8 mouse cellular contexts compared by ENCODE assay signal in the genomic region with DNA sequence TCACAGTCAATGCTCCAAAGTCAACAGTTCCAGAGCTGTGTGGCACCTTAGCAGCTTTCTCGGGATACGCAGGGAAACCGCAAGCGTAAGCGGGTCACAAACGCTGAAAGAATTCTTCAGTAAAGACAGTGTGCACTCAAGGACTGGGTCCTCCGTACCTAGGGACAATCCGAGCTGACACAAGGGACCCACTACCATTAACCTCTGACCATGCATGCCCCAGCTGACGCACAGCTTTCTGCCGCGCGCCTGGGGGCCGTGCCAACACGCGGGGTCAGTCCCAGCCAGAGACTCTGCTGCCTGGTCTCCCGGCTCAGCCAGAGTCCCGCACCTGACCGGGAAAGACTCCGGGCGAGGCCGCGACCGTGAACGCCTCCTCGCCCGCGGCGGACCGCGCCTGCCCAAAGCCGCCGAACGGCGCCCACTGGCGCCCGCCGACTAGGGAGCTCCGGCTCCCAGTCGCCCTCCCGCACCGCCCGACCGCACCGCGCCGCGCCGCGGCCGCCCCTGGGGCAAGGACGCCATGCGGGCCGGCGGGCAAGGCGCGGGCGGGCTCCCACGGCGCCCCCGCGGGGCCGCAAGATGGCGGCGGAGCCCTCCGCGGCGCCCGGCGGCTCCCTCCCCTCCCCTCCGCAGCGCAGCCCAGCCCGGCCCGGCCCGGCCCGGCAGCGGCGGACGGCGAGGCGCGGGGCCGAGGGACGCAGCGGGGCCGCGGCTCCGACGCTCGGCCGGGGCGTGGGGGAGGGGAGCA. TPM values are rescaled to one million over a fixed set of nuclear protein-coding genes. Genes with fewer than 3 reads are reported as not detected.
DNase-seq lines count a peak whose midpoint lies in the region; ATAC-seq and TF ChIP-seq lines count a peak whose summit lies in the region.

No protein-coding gene starts in this region.

- peak overlapping the region; percentile 75 for H3K4me2 ChIP-seq in forebrain, embryonic 12.5 days
- peak overlapping the region; percentile 70 for H3K4me2 ChIP-seq in lung, postnatal 0 days (replicated peaks; ENCODE audit: low read depth, low read length)

- peak overlapping the region; percentile 95 for H3K4me3 ChIP-seq in ES-Bruce4 (ENCODE audit: low read depth, low read length)
- peak overlapping the region; percentile 88 for H3K4me3 ChIP-seq in forebrain, embryonic 12.5 days (replicated peaks)
- H3K4me3 ChIP-seq in layer of hippocampus, adult 2 months: peak overlapping the region; percentile 90
- peak overlapping the region; percentile 99 for H3K4me3 ChIP-seq in lung, postnatal 0 days (ENCODE audit: low read depth, low read length)

- 0% methylated on average over 47 of the region's 91 CpGs for WGBS in forebrain, embryonic 12.5 days
- 0% methylated on average over 37 of the region's 91 CpGs for WGBS in lung, postnatal 0 days

- no peak for TF ChIP-seq CTCF in ES-Bruce4 (IDR thresholded peaks at IDR 0.05; ENCODE audit: low read depth, low read length)
- no peak for TF ChIP-seq CTCF in layer of hippocampus, adult 2 months (conservative IDR thresholded peaks at IDR 0.05)
- no peak for TF ChIP-seq CTCF in lung, postnatal 0 days (IDR thresholded peaks at IDR 0.05)

- H3K27ac ChIP-seq in ES-Bruce4 (ENCODE audit: insufficient read depth, low read length): peak overlapping the region; percentile 86
- H3K27ac ChIP-seq in forebrain, embryonic 12.5 days: peak overlapping the region; percentile 100
- H3K27ac ChIP-seq in layer of hippocampus, adult 2 months: peak overlapping the region; percentile 100
- peak overlapping the region; percentile 99 for H3K27ac ChIP-seq in lung, postnatal 0 days (ENCODE audit: low read length)

- no peak for TF ChIP-seq POLR2A in ES-Bruce4 (IDR thresholded peaks at IDR 0.05; ENCODE audit: insufficient read depth, low read length)

- H3K36me3 ChIP-seq in ES-Bruce4 (ENCODE audit: control insufficient read depth, insufficient read depth, low read length, poor library complexity, severe bottlenecking): no peaks in the 10 kb centered on the region
- no peaks in the 10 kb centered on the region for H3K36me3 ChIP-seq in forebrain, embryonic 12.5 days (replicated peaks)
- H3K36me3 ChIP-seq in lung, postnatal 0 days (ENCODE audit: insufficient read depth, low read length): no peaks in the 10 kb centered on the region

- TF ChIP-seq EP300 in ES-Bruce4 (IDR thresholded peaks at IDR 0.05; ENCODE audit: insufficient read depth, low read depth, low read length): no peak
- TF ChIP-seq EP300 in lung, postnatal 0 days (IDR thresholded peaks at IDR 0.05): no peak

- H3K9me3 ChIP-seq in ES-Bruce4 (replicated peaks; ENCODE audit: control insufficient read depth, insufficient read depth, low read length, poor library complexity, severe bottlenecking): no peaks in the 10 kb centered on the region
- H3K9me3 ChIP-seq in forebrain, embryonic 12.5 days: no peaks in the 10 kb centered on the region
- no peaks in the 10 kb centered on the region for H3K9me3 ChIP-seq in lung, postnatal 0 days (ENCODE audit: low read length)

- peak; percentile 41 for DNase-seq in c-Kit-negative CD71-positive TER-119-positive erythroid progenitor cells, embryonic 14.5 days (ENCODE audit: low read depth, low spot score)
- peak; percentile 7 for DNase-seq in heart, postnatal 25 days (ENCODE audit: low spot score)
- peak; percentile 13 to 25 for DNase-seq in layer of hippocampus, adult 2 months (ENCODE audit: low spot score in 2 of 2)
- peak; percentile 51 for DNase-seq in lung, postnatal 0 days (ENCODE audit: low spot score)
- DNase-seq in right cerebral cortex, postnatal 10 days (ENCODE audit: low spot score in 2 of 2): peak; percentile 57 to 64
- peak; percentile 11 for DNase-seq in urinary bladder, postnatal 10 days (ENCODE audit: low spot score)

- intact Hi-C loops in heart, postnatal 25 days (cut with DNase I): loop anchor here (5.0 kb wide), 1 partner anchor 170 kb away; the partner anchor contains the start of gene Ppp4r1

- H3K9ac ChIP-seq in ES-Bruce4 (ENCODE audit: low read depth, poor library complexity, severe bottlenecking): peak overlapping the region; percentile 99
- H3K9ac ChIP-seq in forebrain, embryonic 12.5 days: peak overlapping the region; percentile 96
- H3K9ac ChIP-seq in lung, postnatal 0 days (replicated peaks; ENCODE audit: low read depth): peak overlapping the region; percentile 99

- peak; percentile 57 for ATAC-seq in forebrain, embryonic 12.5 days (ENCODE audit: low FRiP score)
- peak; percentile 31 for ATAC-seq in lung, postnatal 0 days

- no peaks in the 10 kb centered on the region for H3K4me1 ChIP-seq in ES-Bruce4 (ENCODE audit: control insufficient read depth, insufficient read depth, low read length)
- H3K4me1 ChIP-seq in forebrain, embryonic 12.5 days: peaks cover 41% of the 10 kb centered on the region
- H3K4me1 ChIP-seq in lung, postnatal 0 days (ENCODE audit: insufficient read depth, low read depth, low read length): peaks cover 18% of the 10 kb centered on the region; the same call in 1 of the 2 replicates

- no peaks in the 10 kb centered on the region; the same call in 1 of the 2 replicates for H3K27me3 ChIP-seq in ES-Bruce4 (ENCODE audit: control insufficient read depth, insufficient read depth, low read length, poor library complexity, severe bottlenecking)
- no peaks in the 10 kb centered on the region for H3K27me3 ChIP-seq in forebrain, embryonic 12.5 days
- no peaks in the 10 kb centered on the region for H3K27me3 ChIP-seq in lung, postnatal 0 days (replicated peaks; ENCODE audit: insufficient read depth, low read length)

RNA-seq across cellular contexts. Expression of gene Vapa, which starts 0.8 kb away (rescaled TPM):
- 301 and 311 TPM in 2 replicates for polyA plus RNA-seq in ES-Bruce4 (2011; ENCODE audit: insufficient read depth, insufficient read length, low read depth, missing spikeins)
- polyA plus RNA-seq in forebrain, embryonic 12.5 days (2016; fragmentation: Nextera tagmentation; extraction: Ambion mirVana): 236 and 246 TPM in 2 replicates
- 10 to 100 TPM; 86.2 to 88.8 TPM for total RNA-seq in heart, postnatal 25 days (2021)
- total RNA-seq in layer of hippocampus, adult 2 months (2021): 100 to 1,000 TPM; 131 to 137 TPM
- 221 and 231 TPM in 2 replicates for polyA plus RNA-seq in lung, postnatal 0 days (2015; fragmentation: Nextera tagmentation; extraction: Ambion mirVana)

RNA-seq across cellular contexts. Expression of gene Txndc2, which starts 29.4 kb away (rescaled TPM):
- polyA plus RNA-seq in ES-Bruce4 (2011; ENCODE audit: insufficient read depth, insufficient read length, low read depth, missing spikeins): not detected in 2 replicates
- polyA plus RNA-seq in forebrain, embryonic 12.5 days (2016; fragmentation: Nextera tagmentation; extraction: Ambion mirVana): 0.17 and 0.28 TPM in 2 replicates
- total RNA-seq in heart, postnatal 25 days (2021): not detected
- not detected for total RNA-seq in layer of hippocampus, adult 2 months (2021)
- 0.10 and 0.12 TPM in 2 replicates for polyA plus RNA-seq in lung, postnatal 0 days (2015; fragmentation: Nextera tagmentation; extraction: Ambion mirVana)

Comparison
In these comparisons a context has a peak if more than half of its experiments do, and no peak if none do; other contexts are left out.
1. Peak in every context shown above with its lines: DNase-seq, ATAC-seq, H3K4me3 ChIP-seq and H3K27ac ChIP-seq.
2. DNase-seq: peak in every context shown above with its lines; median percentile 60 in right cerebral cortex, postnatal 10 days; 51 in lung, postnatal 0 days; 41 in c-Kit-negative CD71-positive TER-119-positive erythroid progenitor cells, embryonic 14.5 days; 19 in layer of hippocampus, adult 2 months; 11 in urinary bladder, postnatal 10 days; 7 in heart, postnatal 25 days.